Mouse (Mus musculus): Measurements from ENCODE around the gene Pmch.

DNA sequence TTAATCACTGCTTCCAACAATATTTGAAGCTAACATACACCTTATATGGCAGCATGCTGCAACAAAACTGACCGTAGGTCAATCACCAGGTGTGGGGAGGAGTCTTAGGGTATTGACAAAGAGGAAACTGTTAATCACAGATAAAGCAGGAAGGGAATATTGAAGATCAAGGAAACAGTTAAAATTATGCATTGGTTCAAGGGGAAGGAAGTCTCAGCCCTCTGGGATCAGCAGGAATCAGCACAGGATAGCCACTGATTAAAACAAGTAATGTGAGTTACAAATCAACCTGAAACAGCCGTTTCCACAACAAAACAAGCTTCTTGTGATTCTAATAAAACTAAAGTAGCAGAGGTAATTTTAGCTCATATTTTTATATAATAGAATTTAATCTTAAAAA, 26.0 kb upstream of the Pmch start:
- TF ChIP-seq TAL1 (IDR thresholded peaks at IDR 0.05; ENCODE audit: low read length) = no peak
- TF ChIP-seq GATA1 (IDR thresholded peaks at IDR 0.05; ENCODE audit: low read length) = no peak
